Mouse (Mus musculus) lung, adult 2 months (tissue): ENCODE measurements at regions not wholly inside any gene's neighbourhood (a gene's known extent, or its start where the extent isn't known, plus 50 kb on each side); places are given as distances from the start of the nearest gene placed in this dataset.

Experiments used
- DNase-seq: peaks from one replicate; pipeline ENCODE4 v3.0.0; 2022
- H3K4me1 ChIP-seq: fragments of 200-500 bp; 2 replicates; pipeline ENCODE4 v1.6.1; 2011; ENCODE audit warnings: low read length; ENCODE audit not compliant: control insufficient read depth, insufficient read depth
- H3K4me3 ChIP-seq: fragments of 200-500 bp; replicated peaks from 2 replicates; pipeline ENCODE3; 2011; ENCODE audit warnings: low read depth, mild to moderate bottlenecking, control low read depth, low read length; ENCODE audit errors: extremely low read depth
- CTCF ChIP-seq: fragments of 200-500 bp; IDR thresholded peaks from 2 replicates; pipeline ENCODE4 v1.5.1; 2011; ENCODE audit warnings: mild to moderate bottlenecking, low read length, control low read depth; ENCODE audit not compliant: insufficient read depth
- POLR2A ChIP-seq: fragments of 200-500 bp; IDR thresholded peaks from 2 replicates; pipeline ENCODE4 v1.6.1; 2011; ENCODE audit warnings: low read depth, mild to moderate bottlenecking, control low read depth, low read length, borderline replicate concordance; ENCODE audit errors: extremely low read depth
- WGBS: fragments of 180-500 bp; shearing (Covaris S2); methylation state at CpG from one replicate; pipeline ENCODE4 v1.1.7; 2018; 5-methylcytosine and 5-hydroxymethylcytosine counted together

DNA sequence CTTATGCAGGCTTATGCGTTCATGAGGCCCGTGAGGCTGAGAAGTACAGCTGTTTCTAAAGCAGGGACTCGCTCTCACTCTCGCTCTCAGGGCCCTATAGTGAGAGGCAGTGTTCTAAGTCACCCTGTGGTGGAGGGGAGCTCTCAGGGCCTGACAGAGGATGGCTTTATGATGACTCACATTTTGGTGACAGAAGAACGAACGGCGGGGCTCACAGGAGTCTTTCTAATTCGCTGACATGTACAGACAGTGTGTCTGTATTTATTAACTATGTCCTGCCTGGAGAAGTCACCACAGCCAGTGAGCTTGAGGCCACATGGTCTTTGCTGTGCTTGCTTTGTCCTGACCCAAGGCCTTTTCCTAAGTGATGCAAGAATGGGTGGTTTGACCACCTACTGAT lies 118.6 kb upstream of the Pkdcc start:
- TF ChIP-seq POLR2A (no peak), CTCF (no peak)
- Histone ChIP-seq H3K4me1 (no peaks in the 10 kb centered on the region), H3K4me3 (no peak overlapping the region)
- no peak for DNase-seq
- WGBS = 62% methylated on average over 8 of the region's 8 CpGs

GRCm38 (mm10) chr17:83097998-83098397 lies 117.1 kb upstream of the Pkdcc start:
- Histone ChIP-seq H3K4me3 (no peak overlapping the region), H3K4me1 (no peaks in the 10 kb centered on the region)
- TF ChIP-seq CTCF = no peak
- no peak for TF ChIP-seq POLR2A
- DNase-seq = no peak
- 95% methylated on average over 16 of the region's 16 CpGs for WGBS

DNA sequence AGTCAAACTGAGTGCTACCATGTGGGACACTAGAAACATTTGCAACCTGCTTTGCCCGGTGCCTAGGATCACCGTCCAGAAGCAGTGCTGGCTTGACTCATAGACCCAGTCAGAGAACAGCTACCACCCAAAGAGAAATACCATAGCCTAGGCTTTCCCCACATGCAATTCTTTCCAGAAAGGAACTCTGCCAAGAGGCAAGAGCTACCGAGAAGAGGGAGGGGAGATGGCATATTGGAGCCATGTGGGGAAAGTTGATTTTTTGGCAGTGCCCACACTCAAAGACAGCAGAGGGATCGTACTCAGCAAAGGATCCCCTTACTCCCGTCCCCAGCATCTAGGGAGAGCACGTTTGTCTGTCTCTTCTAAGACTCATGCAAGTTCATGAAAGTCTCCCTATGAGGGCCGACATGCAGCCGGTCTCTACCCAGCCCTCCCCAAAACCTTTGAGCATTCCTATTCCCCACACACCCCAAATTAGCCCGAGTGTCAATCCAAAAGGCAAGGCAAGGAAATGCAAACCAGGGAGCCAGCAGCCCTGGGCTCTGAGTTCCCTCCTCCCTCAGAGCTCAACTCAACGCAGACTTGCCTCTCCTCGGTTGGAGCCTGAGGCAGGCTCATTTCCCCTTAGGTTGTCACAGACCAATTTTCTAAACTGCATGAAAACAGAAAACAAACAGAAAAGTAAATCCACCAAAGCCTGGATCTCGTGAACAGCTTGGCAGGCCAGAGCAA lies 116.2 kb upstream of the Pkdcc start:
- 70% methylated on average over 12 of the region's 12 CpGs for WGBS
- Histone ChIP-seq H3K4me1 (no peaks in the 10 kb centered on the region), H3K4me3 (no peak overlapping the region)
- TF ChIP-seq CTCF = no peak
- TF ChIP-seq POLR2A = no peak
- no peak for DNase-seq

- Histone ChIP-seq H3K4me3 (no peak overlapping the region), H3K4me1 (no peaks in the 10 kb centered on the region)
- DNase-seq = no peak
- TF ChIP-seq POLR2A (no peak), CTCF (no peak)
- 47% methylated on average over 7 of the region's 7 CpGs for WGBS
Observed at GRCm38 (mm10) chr17:83101035-83101434, 114.1 kb upstream of the Pkdcc start.

DNA sequence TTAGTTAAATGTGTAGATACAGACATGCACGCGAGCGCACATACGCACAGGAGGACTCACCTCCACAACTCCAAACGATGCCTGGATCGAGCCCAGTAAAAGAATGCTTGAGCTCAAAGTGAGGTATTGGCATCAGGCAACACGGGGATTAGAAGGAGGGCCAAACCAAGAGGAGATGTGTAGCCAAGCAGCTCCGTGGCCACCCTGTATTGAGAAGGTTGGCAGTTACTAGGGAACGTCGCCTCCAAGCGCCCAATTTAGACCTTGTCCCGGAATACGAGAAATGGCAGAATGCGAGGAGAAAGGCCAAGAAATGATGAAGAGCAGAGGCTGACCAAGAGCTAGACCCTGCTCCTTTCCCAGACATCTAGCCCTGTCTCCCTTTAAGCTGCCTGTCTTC lies 113.3 kb upstream of the Pkdcc start:
- DNase-seq = no peak
- H3K4me3 ChIP-seq = no peak overlapping the region
- TF ChIP-seq CTCF (no peak), POLR2A (no peak)

GRCm38 (mm10) chr17:83102675-83103412 lies 112.2 kb upstream of the Pkdcc start:
- TF ChIP-seq CTCF (no peak), POLR2A (no peak)
- 60% methylated on average over 6 of the region's 6 CpGs for WGBS
- Histone ChIP-seq H3K4me1 (no peaks in the 10 kb centered on the region), H3K4me3 (no peak overlapping the region)
- DNase-seq = no peak

More for the DNA sequence above, 113.3 kb upstream of the Pkdcc start:
- WGBS = 96% methylated on average over 14 of the region's 14 CpGs
- no peaks in the 10 kb centered on the region for H3K4me1 ChIP-seq

DNA sequence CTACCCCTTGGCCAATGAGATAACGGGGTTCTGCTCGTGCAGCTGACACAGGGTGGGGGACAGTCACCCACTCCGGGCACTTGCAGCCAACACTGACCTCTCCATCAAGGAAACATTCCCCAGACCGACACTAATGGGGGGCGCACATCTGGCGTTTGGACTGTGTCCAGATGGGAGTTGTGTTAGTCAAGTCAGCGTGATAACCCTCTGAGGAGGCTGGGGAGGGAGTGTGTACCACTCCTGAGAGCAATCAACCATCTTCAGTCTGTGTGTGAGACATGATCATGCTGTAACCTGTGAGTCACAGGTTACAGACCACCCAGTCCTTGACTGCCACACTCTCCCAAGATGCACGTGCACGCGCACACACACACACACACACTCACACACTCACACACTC lies 106.9 kb upstream of the Pkdcc start:
- 39% methylated on average over 10 of the region's 10 CpGs for WGBS
- no peak overlapping the region for H3K4me3 ChIP-seq
- TF ChIP-seq POLR2A (no peak), CTCF (no peak)
- no peaks in the 10 kb centered on the region; the same call in 1 of the 2 replicates for H3K4me1 ChIP-seq
- no peak for DNase-seq

- TF ChIP-seq CTCF (no peak), POLR2A (no peak)
- H3K4me3 ChIP-seq = no peak overlapping the region
- 40% methylated on average over 10 of the region's 10 CpGs for WGBS
- no peak for DNase-seq
- H3K4me1 ChIP-seq = no peaks in the 10 kb centered on the region; the same call in 1 of the 2 replicates
Observed at GRCm38 (mm10) chr17:83109792-83110440, 105.2 kb upstream of the Pkdcc start.

DNA sequence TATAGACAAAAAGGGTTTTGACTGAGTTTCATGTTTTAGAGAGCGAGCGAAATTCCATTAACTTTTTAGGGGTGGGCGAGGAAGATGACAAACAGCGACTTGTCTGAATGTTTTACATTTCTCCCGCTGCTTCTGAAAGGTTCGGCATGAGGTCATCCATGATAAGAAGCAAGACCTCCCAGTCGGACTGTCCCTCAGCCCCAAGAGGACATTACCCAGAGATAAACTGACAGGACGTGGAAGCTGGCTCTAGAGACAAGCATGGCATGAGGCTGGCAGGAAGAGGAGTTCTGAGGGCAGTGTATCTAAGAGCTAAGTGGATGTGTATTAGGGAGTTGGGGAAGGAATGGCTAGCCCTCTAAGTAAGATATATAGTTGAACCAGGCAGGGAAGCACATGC lies 104.5 kb upstream of the Pkdcc start:
- no peak for TF ChIP-seq CTCF
- no peak for TF ChIP-seq POLR2A
- WGBS = 44% methylated on average over 8 of the region's 8 CpGs
- no peaks in the 10 kb centered on the region; the same call in 1 of the 2 replicates for H3K4me1 ChIP-seq
- no peak for DNase-seq
- no peak overlapping the region for H3K4me3 ChIP-seq
